In the genomic region with DNA sequence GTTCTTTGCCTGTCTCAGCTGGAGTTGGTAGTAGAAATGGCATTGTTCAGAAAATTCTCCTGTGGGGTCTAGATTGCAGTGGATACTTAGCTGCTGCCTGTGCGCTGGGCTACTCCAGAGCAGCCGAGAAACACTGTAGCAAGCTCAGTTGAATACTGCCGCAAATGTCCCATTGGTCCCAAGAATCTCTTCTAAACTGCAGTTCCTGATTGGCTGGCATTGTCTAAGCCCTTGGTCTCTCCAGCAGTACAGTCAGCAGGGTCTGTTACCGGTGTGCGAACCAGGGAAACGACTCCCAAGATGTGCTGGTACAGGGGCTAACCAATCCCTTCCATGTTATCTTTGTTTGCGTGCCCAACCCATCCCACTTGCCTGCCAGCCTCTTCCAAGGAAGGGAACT, we compare ENCODE assay signal across 22 mouse cellular contexts. TPM values are rescaled to one million over a fixed set of nuclear protein-coding genes. Genes with fewer than 3 reads are reported as not detected.
"Had no signal": no experiment of that assay in that cellular context is flagged by ENCODE, and none has a peak within 500 bp of the region (broad histone marks: within the 10 kb centered on the region; RNA-seq: fewer than 3 reads in every experiment).

No protein-coding gene starts in this region.

- DNase-seq: left cerebral cortex, postnatal 4 days; liver; liver, embryonic 13.5 days; liver, postnatal 0 days; lung, adult 18-20 months; lung, adult 2 months; lung, embryonic 14.5 days; lung, postnatal 10 days; lung, postnatal 36 days; lung, postnatal 4 days; midbrain, embryonic 14.5 days had no signal

RNA-seq across cellular contexts. Expression of a gene that starts 32.2 kb away (rescaled TPM):
- total RNA-seq: left cerebral cortex, adult 2 months; left cerebral cortex, adult 8-10 months; left cerebral cortex, postnatal 10 days; left cerebral cortex, postnatal 14 days; left cerebral cortex, postnatal 25 days; left cerebral cortex, postnatal 36 days; left cerebral cortex, postnatal 4 days; megakaryocyte progenitor cell, adult 5-6 weeks; megakaryocyte, adult 5-6 weeks; megakaryocyte-erythroid progenitor cell, adult 5-6 weeks; midbrain, postnatal 0 days; monocyte, adult 5-6 weeks had no signal
